Mouse (Mus musculus) 3T3-L1 (cell line): ENCODE data around the gene Sesn1.
"Not testable (repeated sequence)": the region's sequence is repeated elsewhere in the genome, so short reads cannot be mapped to it uniquely, and the experiment has no call there.

Experiments
- DNase-seq: peaks from one replicate; pipeline ENCODE4 v3.0.0-alpha.2; 2015; ENCODE audit warnings: low read depth, low spot score

Sesn1 gene

DNA sequence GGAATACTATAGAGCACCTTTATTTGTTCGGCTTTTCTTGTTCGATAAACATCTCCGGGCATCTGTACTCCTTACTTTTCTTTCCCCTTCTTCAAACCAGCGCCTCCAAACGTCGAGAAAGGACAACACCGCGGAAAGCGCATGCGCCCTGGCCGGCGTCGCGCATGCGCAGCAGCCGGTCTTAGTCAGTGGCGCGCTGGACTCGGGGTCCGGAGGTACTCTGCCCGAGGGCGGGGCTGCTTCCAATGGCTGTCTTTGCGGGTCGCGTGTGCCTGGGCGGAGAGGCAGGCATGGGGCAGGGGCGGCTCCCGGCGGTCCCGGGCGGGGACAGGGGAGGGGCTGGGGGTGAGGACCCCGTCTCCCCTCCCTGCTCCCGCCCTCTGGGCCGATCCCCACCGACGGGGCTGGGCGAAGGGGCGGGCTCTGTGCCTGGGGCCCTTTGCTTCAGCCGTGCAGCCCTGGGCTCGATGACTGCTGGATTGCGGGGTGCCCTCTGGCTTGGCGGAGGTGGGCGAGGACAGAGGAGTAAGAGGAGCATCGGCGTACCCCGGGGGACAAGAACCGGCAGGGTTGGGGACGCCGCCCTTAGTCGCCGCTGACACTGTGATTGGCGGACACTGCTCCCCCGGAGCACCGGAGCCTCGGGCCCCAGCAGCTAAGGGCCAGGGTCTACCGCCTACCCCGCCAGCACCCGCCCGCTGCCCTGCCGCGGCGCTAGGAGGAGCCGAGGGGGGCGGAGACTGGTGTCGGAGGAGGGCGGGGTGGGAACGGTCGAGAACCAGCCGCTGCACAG, at the start of gene Sesn1, which contains the start of gene Cep57l1:
Gene Sesn1, plus strand, starts transcription at position 165 of the 793 bp plus-strand sequence.
Gene Cep57l1, minus strand, starts transcription at position 101 of the 793 bp plus-strand sequence.
- DNase-seq, result peak; percentile 95

DNA sequence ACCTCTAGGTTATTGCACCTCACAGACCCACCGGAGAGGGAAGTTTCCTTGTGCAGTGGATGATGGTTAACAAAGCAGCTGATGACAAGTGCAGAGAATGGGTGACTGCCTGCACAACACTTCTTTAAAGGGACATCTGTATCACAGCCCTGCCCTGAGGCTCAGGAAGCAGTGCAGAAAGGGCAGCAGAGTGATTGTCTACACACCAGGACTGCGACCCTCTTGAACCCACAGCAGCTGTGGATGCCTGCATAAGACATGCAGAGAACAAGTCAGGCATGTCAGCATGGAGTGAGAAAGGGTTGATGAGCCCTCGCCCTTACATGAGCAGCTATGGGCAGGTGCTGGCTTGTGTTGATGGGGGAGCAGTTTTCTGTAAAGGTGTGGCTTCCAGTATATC, 48.9 kb upstream of the Sesn1 start:
- DNase-seq, result no peak

- DNase-seq, result no peak
These were observed 45.9 kb upstream of the Sesn1 start for GRCm38 (mm10) chr10:41763741-41764385.

DNA sequence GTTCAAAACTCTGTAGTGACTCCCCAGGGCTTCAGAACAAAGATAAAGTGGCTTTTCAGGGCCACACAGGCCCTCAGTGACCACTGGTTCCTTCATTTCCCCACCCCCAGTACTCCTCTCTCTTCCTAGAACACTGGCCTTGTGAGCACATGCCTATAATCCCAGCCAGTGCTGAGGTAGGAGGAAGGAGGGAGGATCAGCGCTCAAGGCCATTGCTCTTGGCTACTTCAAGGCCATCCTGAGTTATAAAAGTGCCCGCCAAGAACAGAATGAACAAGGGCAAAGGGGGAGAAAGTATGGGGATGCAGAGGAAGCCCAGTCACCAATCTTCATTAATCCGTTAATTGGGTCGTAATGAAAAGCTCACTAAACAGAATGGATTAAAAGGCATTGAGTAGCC, 44.1 kb upstream of the Sesn1 start:
- no peak for DNase-seq

- DNase-seq, result no peak
These were observed 43.5 kb upstream of the Sesn1 start for GRCm38 (mm10) chr10:41766280-41766679.

- DNase-seq, result no peak
These were observed 42.5 kb upstream of the Sesn1 start for GRCm38 (mm10) chr10:41767254-41767653.

DNA sequence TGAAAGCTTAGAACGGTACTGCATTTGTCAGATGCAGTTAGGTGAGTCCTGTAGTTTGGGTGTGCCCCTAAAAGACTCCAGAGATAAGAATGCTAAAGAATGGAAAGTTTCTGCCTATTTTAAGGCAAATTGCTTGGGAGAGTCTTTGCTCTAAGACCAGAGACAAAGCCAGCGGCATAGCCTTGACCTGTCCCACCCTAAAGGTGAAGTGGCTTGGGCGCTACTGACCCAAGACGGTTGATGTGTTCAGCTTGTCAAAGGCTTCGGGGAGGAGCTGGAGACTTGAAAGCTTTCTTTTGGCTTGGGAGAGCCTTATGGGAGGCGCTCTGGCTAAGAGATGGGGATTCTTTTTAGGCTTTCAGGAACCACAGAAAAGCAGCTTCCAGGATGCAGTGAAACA, 17.4 kb upstream of the Sesn1 start:
- no peak for DNase-seq

DNA sequence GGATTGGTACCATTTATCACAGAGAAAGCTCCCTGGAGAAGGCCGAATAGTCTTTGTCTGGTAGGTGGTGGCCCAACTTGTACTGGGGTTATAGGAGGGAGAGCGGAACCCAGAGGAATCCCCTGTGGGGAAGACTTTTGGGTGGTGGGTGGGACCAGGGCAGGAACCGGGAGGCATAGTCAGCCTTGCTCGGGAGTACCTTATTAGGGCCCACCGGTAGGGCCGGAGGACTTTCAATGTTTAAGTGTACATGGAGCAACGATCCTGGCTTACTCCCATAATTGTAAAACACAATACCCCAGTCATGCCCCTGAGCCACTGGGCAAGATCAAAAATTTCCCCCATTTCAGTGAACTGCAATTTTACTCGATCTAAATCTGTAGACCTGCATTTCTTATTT, 12.5 kb upstream of the Sesn1 start:
- DNase-seq, result no peak

DNA sequence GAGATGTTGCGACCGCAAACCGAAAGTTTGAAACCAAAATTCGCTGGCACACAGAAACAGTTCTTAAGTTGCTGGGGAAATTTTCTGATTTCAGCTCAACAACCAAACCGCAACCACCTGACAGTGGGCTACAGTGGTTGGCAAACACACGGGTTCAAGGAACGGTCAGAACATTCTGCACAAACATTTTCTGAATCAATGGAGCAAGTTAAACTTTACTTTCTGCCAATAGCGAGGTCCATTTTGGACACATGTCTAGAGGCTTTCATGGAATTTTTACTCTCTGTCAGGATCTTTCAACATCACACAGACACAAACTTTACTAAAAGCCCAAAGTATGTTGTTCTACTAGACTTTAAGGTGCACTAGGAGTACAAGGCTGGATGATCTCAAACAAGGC, 6.3 kb upstream of the Sesn1 start:
- DNase-seq, result no peak

GRCm38 (mm10) chr10:41804711-41805110, 5.0 kb upstream of the Sesn1 start:
- no peak for DNase-seq

DNA sequence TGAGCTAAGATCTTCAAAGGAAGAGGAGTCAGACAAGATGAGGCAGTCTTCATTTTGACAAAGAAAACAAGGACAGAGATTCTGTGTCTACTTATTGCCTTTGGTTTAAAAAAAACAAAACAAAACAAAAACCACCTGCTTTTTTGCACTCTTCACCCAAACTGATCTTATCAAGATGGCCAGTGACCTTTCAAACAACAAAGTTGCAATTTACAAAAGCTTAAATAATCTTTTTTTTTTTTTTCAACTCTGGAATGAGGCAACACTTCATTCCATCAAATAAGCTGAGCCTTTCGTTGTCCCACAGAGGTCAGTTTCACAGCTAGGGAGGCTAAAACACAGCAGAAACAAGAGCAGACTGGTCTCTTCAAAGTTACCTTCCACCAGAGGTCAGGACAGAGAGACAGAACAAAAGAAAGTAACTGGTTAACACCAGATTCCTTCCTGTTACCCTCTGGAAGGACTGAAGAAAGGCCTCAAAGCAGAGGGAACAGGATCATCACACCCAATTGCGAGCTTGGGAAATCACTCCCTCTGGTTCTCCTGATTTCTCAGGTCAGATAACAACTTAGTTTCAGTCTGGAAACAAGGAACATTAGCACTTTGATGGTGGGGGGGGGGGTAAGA, 3.9 kb upstream of the Sesn1 start:
- DNase-seq, result no peak

DNA sequence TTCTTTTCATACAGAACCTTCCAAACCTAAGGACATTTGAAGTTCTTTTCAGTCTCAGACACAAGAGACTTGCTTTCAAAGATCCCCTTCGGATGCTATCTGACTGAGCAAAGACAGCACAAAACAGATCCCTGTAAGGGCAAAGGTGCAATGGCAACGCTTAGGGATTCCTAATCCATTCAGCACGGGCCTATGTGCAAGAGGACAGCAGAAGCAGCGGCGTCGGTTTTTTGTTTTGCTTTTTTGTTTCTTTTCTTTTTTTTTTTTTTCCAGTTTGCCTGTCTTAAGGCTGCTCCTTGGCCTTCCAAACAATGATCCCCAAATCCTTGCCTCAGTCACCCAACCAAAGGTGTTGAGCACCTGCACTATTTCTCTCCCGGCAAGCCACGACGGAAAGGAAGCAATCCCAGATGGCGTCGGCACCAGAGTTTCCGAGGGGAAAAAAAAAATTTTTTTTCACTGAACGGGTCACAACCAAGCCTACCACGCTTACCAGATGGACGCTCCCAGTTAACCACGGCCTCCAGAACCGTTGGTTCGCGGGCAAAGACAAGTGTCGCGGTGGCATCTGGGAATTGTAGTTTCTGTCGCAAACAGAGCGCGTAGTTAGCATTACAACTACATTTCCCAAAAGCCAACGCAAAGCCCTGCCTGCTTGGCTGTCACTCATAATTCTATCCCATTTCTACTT, 510 bp upstream of the Sesn1 start:
- peak; percentile 95 for DNase-seq

- DNase-seq, result peak; percentile 44
These were observed 1.1 kb downstream of the Sesn1 start for GRCm38 (mm10) chr10:41810564-41811455.

GRCm38 (mm10) chr10:41812566-41812965, 2.8 kb downstream of the Sesn1 start:
- peak; percentile 9 for DNase-seq

GRCm38 (mm10) chr10:41814305-41814853, 4.6 kb downstream of the Sesn1 start:
- peak; percentile 52 for DNase-seq

- DNase-seq, result no peak
These were observed 6.8 kb downstream of the Sesn1 start for GRCm38 (mm10) chr10:41816516-41816915.

DNA sequence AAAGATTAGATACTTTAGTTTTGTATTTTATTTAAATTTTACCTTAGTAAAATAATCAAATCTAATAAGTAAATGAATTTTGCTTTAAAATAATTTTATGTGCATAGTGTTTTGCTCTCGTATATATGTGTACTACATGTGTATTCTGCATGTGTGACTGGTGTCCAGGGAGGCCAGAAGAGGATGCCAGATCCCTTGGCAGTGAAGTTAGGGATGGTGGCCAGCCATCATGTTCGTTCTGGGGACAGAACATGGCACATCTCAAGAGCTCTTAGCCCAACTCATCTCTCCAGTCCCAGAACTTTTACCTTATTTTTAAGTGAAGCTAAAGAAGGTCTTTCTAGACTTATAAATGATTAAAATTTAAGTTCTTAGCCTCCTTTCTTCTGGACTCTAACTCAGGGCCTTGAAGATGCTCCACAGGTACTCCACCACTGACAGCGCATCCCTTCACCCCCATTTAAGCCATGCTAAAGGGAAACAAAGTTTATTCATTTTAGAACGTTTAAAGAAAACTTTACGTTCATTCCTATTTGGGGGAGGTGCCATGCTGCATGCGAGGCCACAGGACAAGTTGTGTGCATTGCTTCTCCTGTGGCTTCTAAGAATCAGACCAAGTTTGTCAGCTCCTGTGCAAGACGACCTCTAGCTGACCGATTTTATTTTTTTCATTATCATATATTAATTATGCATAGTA, 8.4 kb downstream of the Sesn1 start:
- DNase-seq, result no peak

DNA sequence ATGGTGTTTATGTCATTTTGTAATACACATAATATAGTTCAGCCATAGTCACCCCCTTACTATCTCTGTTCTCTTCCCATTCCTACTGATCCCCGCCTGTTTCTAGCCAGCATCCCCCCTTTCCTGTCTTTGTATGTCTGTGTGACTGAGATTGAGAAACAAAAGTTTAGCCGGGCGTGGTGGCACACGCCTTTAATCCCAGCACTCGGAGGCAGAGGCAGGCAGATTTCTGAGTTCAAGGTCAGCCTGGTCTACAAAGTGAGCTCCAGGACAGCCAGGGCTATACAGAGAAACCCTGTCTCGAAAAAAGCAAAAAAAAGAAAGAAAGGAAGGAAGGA, 9.0 kb downstream of the Sesn1 start:
- DNase-seq, result not testable (repeated sequence)

DNA sequence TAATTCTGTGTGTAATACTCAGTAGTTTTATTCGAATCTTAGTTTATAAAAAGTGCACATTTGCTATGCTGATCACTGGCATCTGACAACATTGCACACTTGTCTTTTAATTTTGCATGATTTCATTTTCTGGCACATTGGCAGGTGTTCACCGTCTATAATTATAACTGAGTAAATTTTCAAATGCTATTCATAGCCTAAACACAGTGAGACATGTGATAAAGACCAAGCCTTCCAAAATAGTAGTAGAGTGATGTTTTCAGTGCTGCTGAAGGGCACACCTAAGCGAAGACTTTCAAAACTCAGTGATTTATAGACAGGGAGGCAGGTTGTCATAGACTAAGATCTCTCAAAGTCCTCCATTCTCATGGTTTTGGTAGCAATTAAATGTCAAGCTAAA, 9.6 kb downstream of the Sesn1 start:
- DNase-seq, result no peak

DNA sequence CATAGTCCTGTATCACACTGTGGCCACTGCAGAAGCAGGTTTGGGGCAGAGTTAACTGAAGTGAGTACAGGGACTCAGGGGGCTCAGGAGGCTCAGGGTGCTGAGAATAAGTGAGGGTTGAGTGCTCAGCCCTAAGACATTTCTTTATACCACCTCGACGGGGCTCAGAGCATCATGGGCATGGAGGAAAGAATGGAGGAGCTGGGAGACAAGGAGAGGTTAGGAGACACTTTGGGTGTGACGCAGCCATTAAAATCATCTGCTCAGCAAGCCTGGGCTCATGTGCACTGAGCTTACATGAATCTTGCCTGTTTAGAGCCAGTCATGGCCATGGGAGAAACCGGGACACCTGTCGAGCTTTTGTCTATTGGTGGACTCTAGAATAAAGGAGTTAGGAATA, 10.7 kb downstream of the Sesn1 start:
- no peak for DNase-seq
